Mouse (Mus musculus) embryonic fibroblast, embryonic 13.5 days (primary cell): ENCODE measurements around the gene Cldn7.

Experiments used
- CTCF ChIP-seq: IDR thresholded peaks from 2 replicates; pipeline ENCODE4 v1.5.1; 2011; ENCODE audit warnings: mild to moderate bottlenecking, control low read depth, low read length, moderate library complexity, borderline replicate concordance; ENCODE audit not compliant: insufficient read depth
- POLR2A ChIP-seq: IDR thresholded peaks from 2 replicates; pipeline ENCODE4 v1.6.1; 2011; ENCODE audit warnings: low read depth, mild to moderate bottlenecking, control low read depth, low read length, moderate library complexity

- no peak; the same call in 1 of the 2 replicates for TF ChIP-seq CTCF
- TF ChIP-seq POLR2A = no peak
Measured at GRCm38 (mm10) chr11:69998567-69999491, 34.2 kb downstream of the Cldn7 start.
